Mouse (Mus musculus) lung, postnatal 0 days (tissue): ENCODE results near the gene Chmp4b. TPM values are rescaled to one million over a fixed set of nuclear protein-coding genes. Genes with fewer than 3 reads are reported as not detected.

Source experiments
- ATAC-seq: fragments of 200-750 bp; cut with Nextera tagmentation; 2 replicates; pipeline ENCODE4 v1.8.0; 2017; ENCODE audit warnings: moderate library complexity
- DNase-seq: peaks from one replicate; pipeline ENCODE4 v3.0.0-alpha.2; 2016; ENCODE audit warnings: low spot score
- H3K27ac ChIP-seq: fragments of 300-500 bp; sonication (generic); 2 replicates; pipeline ENCODE4 v1.5.1; 2014; ENCODE audit warnings: antibody characterized with exemption, mild to moderate bottlenecking, low read length, mixed read lengths
- H3K27me3 ChIP-seq: fragments of 300-500 bp; sonication (generic); replicated peaks from 2 replicates; pipeline ENCODE4 v1.6.1; 2014; ENCODE audit warnings: low read length, mixed read lengths; ENCODE audit not compliant: insufficient read depth
- H3K36me3 ChIP-seq: fragments of 300-500 bp; sonication (generic); 2 replicates; pipeline ENCODE4 v1.6.1; 2014; ENCODE audit warnings: low read length, mixed read lengths; ENCODE audit not compliant: insufficient read depth
- H3K4me1 ChIP-seq: fragments of 300-500 bp; sonication (generic); 2 replicates; pipeline ENCODE4 v1.6.1; 2014; ENCODE audit warnings: antibody characterized with exemption, low read depth, low read length, mixed read lengths; ENCODE audit not compliant: insufficient read depth
- H3K4me2 ChIP-seq: fragments of 300-500 bp; sonication (generic); replicated peaks from 2 replicates; pipeline ENCODE4 v1.6.1; 2014; ENCODE audit warnings: low read depth, mild to moderate bottlenecking, low read length, moderate library complexity, mixed read lengths
- H3K4me3 ChIP-seq: fragments of 300-500 bp; sonication (generic); 2 replicates; pipeline ENCODE4 v1.5.1; 2014; ENCODE audit warnings: low read depth, low read length
- H3K9ac ChIP-seq: fragments of 300-500 bp; sonication (generic); replicated peaks from 2 replicates; pipeline ENCODE4 v1.6.1; 2014; ENCODE audit warnings: low read depth, mild to moderate bottlenecking
- H3K9me3 ChIP-seq: fragments of 300-500 bp; sonication (generic); 2 replicates; pipeline ENCODE4 v1.6.1; 2016; ENCODE audit warnings: low read length, mixed read lengths
- CTCF ChIP-seq: IDR thresholded peaks from 2 replicates; pipeline ENCODE4 v1.5.1; 2016; ENCODE audit warnings: antibody characterized with exemption, mild to moderate bottlenecking
- EP300 ChIP-seq: IDR thresholded peaks from 2 replicates; pipeline ENCODE4 v1.6.1; 2016; ENCODE audit warnings: antibody characterized with exemption, mild to moderate bottlenecking, control low read depth
- WGBS: fragments of 180-500 bp; shearing (Covaris S2); extraction: QIAGEN DNeasy Blood & Tissue Kit; methylation state at CpG from one replicate; pipeline ENCODE4 v1.1.7; 2014; 5-methylcytosine and 5-hydroxymethylcytosine counted together
- polyA plus RNA-seq: library from polyadenylated mRNA; unstranded; fragments of >200 nt; fragmentation: Nextera tagmentation; extraction: Ambion mirVana; gene quantifications from 2 replicates; pipeline ENCODE4 v1.2.1, GENCODE M21; 2015

The Chmp4b gene
- polyA plus RNA-seq, 1 experiment from 2014 or later: 33.7 TPM

GRCm38 (mm10) chr2:154742911-154743819 is 91.7 kb downstream of the Chmp4b start:
- no peak for DNase-seq
- no peak for TF ChIP-seq CTCF
- no peak for TF ChIP-seq EP300
- no peak for ATAC-seq
- Histone ChIP-seq H3K4me1 (no peaks in the 10 kb centered on the region), H3K27me3 (no peaks in the 10 kb centered on the region), H3K9me3 (no peaks in the 10 kb centered on the region), H3K4me3 (no peak overlapping the region), H3K36me3 (no peaks in the 10 kb centered on the region), H3K9ac (no peak overlapping the region), H3K4me2 (no peak overlapping the region), H3K27ac (no peak overlapping the region)
- 71% methylated on average over 10 of the region's 10 CpGs for WGBS

DNA sequence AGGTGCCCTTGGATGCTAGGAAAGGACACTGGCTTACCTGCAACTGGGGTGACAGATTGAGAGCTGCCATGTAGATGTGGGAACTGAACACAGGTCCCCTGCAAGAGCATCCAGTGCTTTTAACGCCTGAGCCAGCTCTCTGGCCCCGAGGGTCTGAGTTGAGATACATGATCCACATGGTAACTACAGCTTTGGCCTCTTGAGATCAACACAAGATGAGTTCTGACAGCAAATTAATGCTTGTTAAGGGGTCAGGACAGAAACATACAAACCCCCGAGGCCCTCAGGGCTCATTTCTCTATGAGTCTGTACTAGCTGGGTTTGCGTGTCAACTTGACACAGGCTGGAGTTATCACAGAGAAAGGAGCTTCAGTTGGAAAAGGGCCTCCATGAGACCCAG is 92.4 kb downstream of the Chmp4b start:
- WGBS: 74% methylated on average over 4 of the region's 4 CpGs
- no peak overlapping the region for H3K9ac ChIP-seq
- H3K4me2 ChIP-seq: no peak overlapping the region
- H3K27ac ChIP-seq: no peak overlapping the region
- no peaks in the 10 kb centered on the region for H3K27me3 ChIP-seq
- TF ChIP-seq EP300 (no peak), CTCF (no peak)
- H3K9me3 ChIP-seq: no peaks in the 10 kb centered on the region
- no peaks in the 10 kb centered on the region for H3K4me1 ChIP-seq
- ATAC-seq (no peak), DNase-seq (no peak)
- no peak overlapping the region for H3K4me3 ChIP-seq
- H3K36me3 ChIP-seq: no peaks in the 10 kb centered on the region

Other genes starting within 250 kb of the Chmp4b start
- 7.7 and 8.0 TPM in 2 replicates for gene Snta1, start 243.6 kb upstream of the Chmp4b start, polyA plus RNA-seq
- 14.6 and 16.6 TPM in 2 replicates for gene Cbfa2t2, start 215.2 kb upstream of the Chmp4b start, polyA plus RNA-seq
- 0.89 and 1.3 TPM in 2 replicates for gene 1700003F12Rik, start 104.6 kb upstream of the Chmp4b start, polyA plus RNA-seq
- gene Actl10, start 99.9 kb upstream of the Chmp4b start, polyA plus RNA-seq: not detected in 2 replicates
- 0.81 and 1.4 TPM in 2 replicates for gene Necab3, start 92.8 kb upstream of the Chmp4b start, polyA plus RNA-seq
- gene E2f1, start 81.8 kb upstream of the Chmp4b start, polyA plus RNA-seq: 5.4 and 7.5 TPM in 2 replicates
- 29.0 and 33.5 TPM in 2 replicates for gene Pxmp4, start 48.0 kb upstream of the Chmp4b start, polyA plus RNA-seq
- 0.76 and 1.0 TPM in 2 replicates for gene Zfp341, start 38.4 kb upstream of the Chmp4b start, polyA plus RNA-seq
- gene 4930519P11Rik, start 38.3 kb upstream of the Chmp4b start, polyA plus RNA-seq: 0.40 and 0.61 TPM in 2 replicates
- not detected in 2 replicates for gene Gm14214, start 118.3 kb downstream of the Chmp4b start, polyA plus RNA-seq
- 23.7 and 26.3 TPM in 2 replicates for gene Raly, start 139.4 kb downstream of the Chmp4b start, polyA plus RNA-seq
- gene a, start 139.7 kb downstream of the Chmp4b start, polyA plus RNA-seq: not detected in 2 replicates
- 59.4 and 59.8 TPM in 2 replicates for gene Eif2s2, start 241.2 kb downstream of the Chmp4b start, polyA plus RNA-seq